Mouse (Mus musculus) heart, embryonic 14.5 days (tissue): ENCODE measurements around the gene Slc16a13. TPM values are rescaled to one million over a fixed set of nuclear protein-coding genes. Genes with fewer than 3 reads are reported as not detected.
A peak's percentile ranks its signal among the peaks of the same experiment; 100 is the strongest.

Source experiments
- ATAC-seq: fragments of 200-750 bp; cut with Nextera tagmentation; 2 replicates; pipeline ENCODE4 v1.8.0; 2017; ENCODE audit warnings: low read depth, moderate TSS enrichment; ENCODE audit not compliant: insufficient number of reproducible peaks, insufficient read depth, low FRiP score
- H3K27ac ChIP-seq, 2 experiments: fragments of 200-500 bp in 1 of 2; fragments of 300-500 bp in 1 of 2; sonication (generic) in 1 of 2; replicated peaks in 1 of 2; 2 replicates each; pipeline ENCODE4 v1.5.1; 2012 to 2014; ENCODE audit warnings: low read depth in 2 of 2, low read length in 2 of 2, control low read depth in 1 of 2, mild to moderate bottlenecking in 1 of 2, mixed read lengths in 1 of 2; ENCODE audit not compliant: control insufficient read depth in 1 of 2, insufficient read depth in 1 of 2
- H3K27me3 ChIP-seq: fragments of 300-500 bp; sonication (generic); 2 replicates; pipeline ENCODE4 v1.6.1; 2014; ENCODE audit warnings: mild to moderate bottlenecking, low read length, control low read depth; ENCODE audit not compliant: control insufficient read depth, insufficient read depth
- H3K36me3 ChIP-seq: fragments of 300-500 bp; sonication (generic); 2 replicates; pipeline ENCODE4 v1.6.1; 2014; ENCODE audit warnings: mild to moderate bottlenecking, control low read depth, low read length, mixed read lengths; ENCODE audit not compliant: control insufficient read depth, insufficient read depth
- H3K4me1 ChIP-seq, 2 experiments: fragments of 200-500 bp in 1 of 2; fragments of 300-500 bp in 1 of 2; sonication (generic) in 1 of 2; 2 replicates each; pipeline ENCODE4 v1.6.1; 2012 to 2014; ENCODE audit warnings: low read length in 2 of 2, control low read depth in 1 of 2, mixed read lengths in 1 of 2; ENCODE audit not compliant: control insufficient read depth in 2 of 2, insufficient read depth in 2 of 2
- H3K4me2 ChIP-seq: fragments of 300-500 bp; sonication (generic); 2 replicates; pipeline ENCODE4 v1.6.1; 2014; ENCODE audit warnings: mild to moderate bottlenecking, low read length
- H3K4me3 ChIP-seq, 2 experiments: fragments of 200-500 bp in 1 of 2; fragments of 300-500 bp in 1 of 2; sonication (generic) in 1 of 2; 2 replicates each; pipeline ENCODE4 v1.5.1; 2012 to 2014; ENCODE audit warnings: low read length in 2 of 2, mild to moderate bottlenecking in 2 of 2, control low read depth in 1 of 2, low read depth in 1 of 2, moderate library complexity in 1 of 2; ENCODE audit not compliant: control insufficient read depth in 1 of 2, insufficient read depth in 1 of 2
- H3K9ac ChIP-seq: fragments of 300-500 bp; sonication (generic); 2 replicates; pipeline ENCODE4 v1.6.1; 2014; ENCODE audit warnings: mild to moderate bottlenecking, low read length
- H3K9me3 ChIP-seq: fragments of 300-500 bp; sonication (generic); 2 replicates; pipeline ENCODE4 v1.6.1; 2016; ENCODE audit warnings: low read length, control low read depth; ENCODE audit not compliant: control insufficient read depth
- WGBS: fragments of 180-500 bp; shearing (Covaris S2); extraction: QIAGEN DNeasy Blood & Tissue Kit; methylation state at CpG from one replicate; pipeline ENCODE4 v1.1.7; 2014; 5-methylcytosine and 5-hydroxymethylcytosine counted together
- polyA plus RNA-seq: library from polyadenylated mRNA; unstranded; fragments of >200 nt; fragmentation: Nextera tagmentation; extraction: Ambion mirVana; gene quantifications from 2 replicates; pipeline ENCODE4 v1.2.1, GENCODE M21; 2014

The Slc16a13 gene
- polyA plus RNA-seq, 1 experiment from 2014 or later = 6.4 TPM

GRCm38 (mm10) chr11:70215301-70215700 lies 5.6 kb downstream of the Slc16a13 start:
- Histone ChIP-seq H3K9ac (no peak overlapping the region), H3K9me3 (no peaks in the 10 kb centered on the region), H3K4me2 (no peak overlapping the region), H3K27ac (no peak overlapping the region), H3K4me3 (no peak overlapping the region), H3K36me3 (no peaks in the 10 kb centered on the region), H3K27me3 (peaks cover 65% of the 10 kb centered on the region), H3K4me1 (peaks cover 3 to 19% of the 10 kb centered on the region in 2 experiments; a peak in 3 of 4 replicates)
- ATAC-seq = no peak
- WGBS = 15% methylated on average over 22 of the region's 22 CpGs

- H3K36me3 ChIP-seq = no peaks in the 10 kb centered on the region
- H3K27ac ChIP-seq = no peak overlapping the region
- peak overlapping the region; percentile 63 for H3K4me2 ChIP-seq
- H3K9ac ChIP-seq = no peak overlapping the region
- peaks cover 0 to 14% of the 10 kb centered on the region in 2 experiments; a peak in 3 of 4 replicates for H3K4me1 ChIP-seq
- H3K4me3 ChIP-seq = peak overlapping the region; percentile 29 to 33; a peak in 3 of 4 replicates
- H3K9me3 ChIP-seq = no peaks in the 10 kb centered on the region
- WGBS = 6% methylated on average over 18 of the region's 18 CpGs
- ATAC-seq = no peak
- peaks cover 65% of the 10 kb centered on the region for H3K27me3 ChIP-seq
These were observed 6.0 kb downstream of the Slc16a13 start for GRCm38 (mm10) chr11:70214856-70215209.

GRCm38 (mm10) chr11:70214191-70214855 lies 6.5 kb downstream of the Slc16a13 start:
- Histone ChIP-seq H3K27me3 (peaks cover 65% of the 10 kb centered on the region), H3K9ac (peak overlapping the region; percentile 25; the same call in 1 of the 2 replicates), H3K9me3 (no peaks in the 10 kb centered on the region), H3K36me3 (no peaks in the 10 kb centered on the region), H3K4me3 (peak overlapping the region; percentile 29 to 33), H3K4me1 (peaks cover 0 to 13% of the 10 kb centered on the region in 2 experiments; a peak in 3 of 4 replicates), H3K4me2 (peak overlapping the region; percentile 63), H3K27ac (no peak overlapping the region)
- WGBS = 1% methylated on average over 46 of the region's 46 CpGs
- no peak for ATAC-seq

- peak overlapping the region; percentile 25; the same call in 1 of the 2 replicates for H3K9ac ChIP-seq
- no peaks in the 10 kb centered on the region for H3K9me3 ChIP-seq
- H3K27me3 ChIP-seq = peaks cover 65% of the 10 kb centered on the region
- H3K4me1 ChIP-seq = peaks cover 0 to 13% of the 10 kb centered on the region in 2 experiments; a peak in 3 of 4 replicates
- ATAC-seq = no peak
- H3K4me2 ChIP-seq = peak overlapping the region; percentile 63
- H3K4me3 ChIP-seq = peak overlapping the region in 1 of 2 experiments; percentile 33; a peak in 3 of 4 replicates
- H3K27ac ChIP-seq = no peak overlapping the region
- H3K36me3 ChIP-seq = no peaks in the 10 kb centered on the region
- WGBS = 8% methylated on average over 26 of the region's 26 CpGs
These were observed 7.1 kb downstream of the Slc16a13 start for GRCm38 (mm10) chr11:70213736-70214135.

- 10% methylated on average over 9 of the region's 9 CpGs for WGBS
- H3K9me3 ChIP-seq = no peaks in the 10 kb centered on the region
- peaks cover 0 to 13% of the 10 kb centered on the region in 2 experiments; a peak in 3 of 4 replicates for H3K4me1 ChIP-seq
- H3K36me3 ChIP-seq = no peaks in the 10 kb centered on the region
- no peak overlapping the region for H3K4me2 ChIP-seq
- ATAC-seq = no peak
- H3K9ac ChIP-seq = no peak overlapping the region
- H3K27me3 ChIP-seq = peaks cover 65% of the 10 kb centered on the region
- no peak overlapping the region for H3K27ac ChIP-seq
- no peak overlapping the region for H3K4me3 ChIP-seq
These were observed 8.0 kb downstream of the Slc16a13 start for GRCm38 (mm10) chr11:70212896-70213295.

- H3K4me2 ChIP-seq = 0 out of 2 replicates have a peak within 1 kb of the TSS, but pooled peaks have one; percentile 63
- H3K36me3 ChIP-seq = no peaks in the 10 kb centered on the region
- WGBS = 53% methylated on average over 6 of the region's 6 CpGs
- H3K27me3 ChIP-seq = peaks cover 61% of the 10 kb centered on the region
- H3K4me3 ChIP-seq = peak within 1 kb of the TSS in 1 of 2 experiments; percentile 33; a peak in 1 of 4 replicates
- peaks cover 0 to 13% of the 10 kb centered on the region in 2 experiments; a peak in 3 of 4 replicates for H3K4me1 ChIP-seq
- no peak within 1 kb of the TSS for H3K9ac ChIP-seq
- no peaks in the 10 kb centered on the region for H3K9me3 ChIP-seq
- no peak within 1 kb of the TSS for H3K27ac ChIP-seq
- no peak for ATAC-seq
These were observed 8.4 kb downstream of the Slc16a13 start, which contains the start of gene Slc16a11 for GRCm38 (mm10) chr11:70212423-70212822. Gene Slc16a11, plus strand, starts transcription at chr11:70212752.

GRCm38 (mm10) chr11:70211972-70212371 lies 8.9 kb downstream of the Slc16a13 start:
- Histone ChIP-seq H3K4me1 (peaks cover 0 to 13% of the 10 kb centered on the region in 2 experiments; a peak in 3 of 4 replicates), H3K9ac (no peak overlapping the region), H3K27ac (no peak overlapping the region), H3K4me2 (no peak overlapping the region), H3K36me3 (no peaks in the 10 kb centered on the region), H3K27me3 (peaks cover 58% of the 10 kb centered on the region), H3K9me3 (no peaks in the 10 kb centered on the region), H3K4me3 (no peak overlapping the region)
- WGBS = 68% methylated on average over 6 of the region's 6 CpGs
- no peak for ATAC-seq
